Mouse (Mus musculus): ENCODE measurements around the gene Gm21887.
"Not testable (repeated sequence)": the region's sequence is repeated elsewhere in the genome, so short reads cannot be mapped to it uniquely, and the experiment has no call there.

Gm21887 gene

GRCm38 (mm10) chrX:169981761-169982181, 27.7 kb upstream of the Gm21887 start:
- in situ Hi-C loops (cut with MboI; ENCODE audit: low pct_unique_long_range_greater_than_20kb in 1 of 2, low sequenced_read_pairs in 2 of 2, unreplicated experiment in 1 of 2) = not testable (repeated sequence)

GRCm38 (mm10) chrX:169982606-169983400, 26.7 kb upstream of the Gm21887 start:
- in situ Hi-C loops (cut with MboI; ENCODE audit: low pct_unique_long_range_greater_than_20kb in 1 of 2, low sequenced_read_pairs in 2 of 2, unreplicated experiment in 1 of 2) = not testable (repeated sequence)

GRCm38 (mm10) chrX:169983401-169984165, 25.9 kb upstream of the Gm21887 start:
- in situ Hi-C loops (cut with MboI; ENCODE audit: low pct_unique_long_range_greater_than_20kb in 1 of 2, low sequenced_read_pairs in 2 of 2, unreplicated experiment in 1 of 2) = not testable (repeated sequence)

- in situ Hi-C loops (cut with MboI; ENCODE audit: low pct_unique_long_range_greater_than_20kb in 1 of 2, low sequenced_read_pairs in 2 of 2, unreplicated experiment in 1 of 2) = not testable (repeated sequence)
These were observed 25.1 kb upstream of the Gm21887 start for GRCm38 (mm10) chrX:169984331-169984730.

GRCm38 (mm10) chrX:169984853-169985252, 24.6 kb upstream of the Gm21887 start:
- in situ Hi-C loops (cut with MboI; ENCODE audit: low pct_unique_long_range_greater_than_20kb in 1 of 2, low sequenced_read_pairs in 2 of 2, unreplicated experiment in 1 of 2) = loop anchor here in 1 of 2 experiments (5.0 kb wide), 1 partner anchor 103 kb away; no protein-coding TSS in a partner anchor

- in situ Hi-C loops (cut with MboI; ENCODE audit: low pct_unique_long_range_greater_than_20kb in 1 of 2, low sequenced_read_pairs in 2 of 2, unreplicated experiment in 1 of 2) = loop anchor here in 1 of 2 experiments (5.0 kb wide), 1 partner anchor 103 kb away; no protein-coding TSS in a partner anchor
These were observed 23.7 kb upstream of the Gm21887 start for GRCm38 (mm10) chrX:169985796-169986195.

GRCm38 (mm10) chrX:169986519-169987367, 22.7 kb upstream of the Gm21887 start:
- in situ Hi-C loops (cut with MboI; ENCODE audit: low pct_unique_long_range_greater_than_20kb in 1 of 2, low sequenced_read_pairs in 2 of 2, unreplicated experiment in 1 of 2) = loop anchor here in 1 of 2 experiments (5.0 kb wide), 1 partner anchor 104 kb away; no protein-coding TSS in a partner anchor

- in situ Hi-C loops (cut with MboI; ENCODE audit: low pct_unique_long_range_greater_than_20kb in 1 of 2, low sequenced_read_pairs in 2 of 2, unreplicated experiment in 1 of 2) = loop anchor here in 1 of 2 experiments (5.0 kb wide), 1 partner anchor 105 kb away; no protein-coding TSS in a partner anchor
These were observed 22.1 kb upstream of the Gm21887 start for GRCm38 (mm10) chrX:169987368-169987837.

GRCm38 (mm10) chrX:169988571-169989218, 20.8 kb upstream of the Gm21887 start:
- in situ Hi-C loops (cut with MboI; ENCODE audit: low pct_unique_long_range_greater_than_20kb in 1 of 2, low sequenced_read_pairs in 2 of 2, unreplicated experiment in 1 of 2) = loop anchor here in 1 of 2 experiments (5.0 kb wide), 1 partner anchor 106 kb away; no protein-coding TSS in a partner anchor

- in situ Hi-C loops (cut with MboI; ENCODE audit: low pct_unique_long_range_greater_than_20kb in 1 of 2, low sequenced_read_pairs in 2 of 2, unreplicated experiment in 1 of 2) = loop anchor here in 1 of 2 experiments (5.0 kb wide), 1 partner anchor 107 kb away; no protein-coding TSS in a partner anchor
These were observed 20.3 kb upstream of the Gm21887 start for GRCm38 (mm10) chrX:169989219-169989595.

GRCm38 (mm10) chrX:169989691-169990631, 19.5 kb upstream of the Gm21887 start:
- in situ Hi-C loops (cut with MboI; ENCODE audit: low pct_unique_long_range_greater_than_20kb in 1 of 2, low sequenced_read_pairs in 2 of 2, unreplicated experiment in 1 of 2) = loop anchor here in 1 of 2 experiments (5.0 kb wide), 1 partner anchor 108 kb away; no protein-coding TSS in a partner anchor

- in situ Hi-C loops (cut with MboI; ENCODE audit: low pct_unique_long_range_greater_than_20kb in 1 of 2, low sequenced_read_pairs in 2 of 2, unreplicated experiment in 1 of 2) = not testable (repeated sequence)
These were observed 18.2 kb upstream of the Gm21887 start for GRCm38 (mm10) chrX:169991128-169991873.

GRCm38 (mm10) chrX:169992086-169992930, 17.2 kb upstream of the Gm21887 start:
- in situ Hi-C loops (cut with MboI; ENCODE audit: low pct_unique_long_range_greater_than_20kb in 1 of 2, low sequenced_read_pairs in 2 of 2, unreplicated experiment in 1 of 2) = not testable (repeated sequence)

- in situ Hi-C loops (cut with MboI; ENCODE audit: low pct_unique_long_range_greater_than_20kb in 1 of 2, low sequenced_read_pairs in 2 of 2, unreplicated experiment in 1 of 2) = not testable (repeated sequence)
These were observed 16.4 kb upstream of the Gm21887 start for GRCm38 (mm10) chrX:169992951-169993547.

Data from mouse embryonic stem cell (cell line).